Mouse (Mus musculus): ENCODE results near the gene Zfhx2.

DNA sequence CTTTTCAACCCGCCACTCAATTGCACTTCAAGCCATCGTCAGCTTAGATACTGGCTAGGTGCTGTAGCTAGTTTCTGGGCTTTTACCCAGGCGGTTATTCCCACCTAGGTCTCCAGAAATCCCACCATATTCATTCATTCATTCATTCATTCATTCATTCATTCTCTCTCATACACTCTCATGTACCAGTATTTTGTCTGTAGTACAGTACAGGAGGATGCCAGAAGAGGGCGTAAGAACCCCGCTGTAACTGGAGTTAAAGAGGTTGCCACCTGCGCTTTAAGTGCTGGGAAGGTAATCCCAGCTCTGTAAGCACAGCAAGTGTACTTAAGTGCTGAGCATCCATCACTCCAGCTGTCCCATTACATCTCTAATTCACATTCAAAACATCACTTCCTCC lies 1.8 kb upstream of the Zfhx2 start:
- TF ChIP-seq MAFK (IDR thresholded peaks at IDR 0.05; ENCODE audit: insufficient read depth, low read depth, low read length) (no peak), ZNF384 (IDR thresholded peaks at IDR 0.05; ENCODE audit: low read depth, low read length) (no peak)

Measured in ES-E14 (cell line).